Mouse (Mus musculus): ENCODE results near the gene Klhl42. TPM values are rescaled to one million over a fixed set of nuclear protein-coding genes. Genes with fewer than 3 reads are reported as not detected.

The Klhl42 gene
- polyA plus RNA-seq, 1 experiment = 2.2 TPM

DNA sequence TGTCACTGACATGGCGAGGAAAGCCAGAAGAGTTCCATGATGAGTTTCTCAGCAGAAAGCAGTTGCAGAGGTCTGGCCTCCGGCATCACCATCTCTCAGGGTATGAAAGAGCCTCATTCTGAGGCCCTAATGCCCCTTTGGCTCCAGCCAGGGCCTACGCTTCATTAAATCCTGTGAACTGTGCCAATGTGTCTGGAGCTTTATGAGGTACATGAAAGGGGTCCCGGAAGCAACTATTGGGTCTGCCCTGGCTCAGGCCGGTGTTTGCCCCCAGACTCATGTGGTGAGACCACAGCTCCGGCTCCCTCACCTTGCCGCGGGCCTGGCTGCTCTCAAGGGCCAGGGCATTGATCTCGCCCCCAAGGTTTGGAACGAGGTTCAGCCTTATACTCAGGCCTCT lies 36.1 kb downstream of the Klhl42 start:
- no peaks in the 10 kb centered on the region for H3K27me3 ChIP-seq (ENCODE audit: control insufficient read depth, insufficient read depth, insufficient read length)
- H3ac ChIP-seq (ENCODE audit: control insufficient read depth, insufficient read length) = no peak overlapping the region
- H3K4me3 ChIP-seq = no peak overlapping the region
- no peaks in the 10 kb centered on the region for H3K79me2 ChIP-seq (ENCODE audit: control insufficient read depth, insufficient read depth)
- H3K4me2 ChIP-seq (ENCODE audit: low read depth) = no peak overlapping the region
- TF ChIP-seq POLR2A (IDR thresholded peaks at IDR 0.05; ENCODE audit: insufficient read length, low read depth) (no peak), SRF (IDR thresholded peaks at IDR 0.05; ENCODE audit: control insufficient read depth, insufficient read length, low read depth) (no peak), POLR2AphosphoS2 (IDR thresholded peaks at IDR 0.05; ENCODE audit: insufficient read length, low read depth) (no peak), MYOD1 (IDR thresholded peaks at IDR 0.05; ENCODE audit: control insufficient read depth in 1 of 3, insufficient read length in 2 of 3, low read depth in 2 of 3) (no peak)
- no peaks in the 10 kb centered on the region for H3K36me3 ChIP-seq (ENCODE audit: control insufficient read depth, insufficient read depth)

DNA sequence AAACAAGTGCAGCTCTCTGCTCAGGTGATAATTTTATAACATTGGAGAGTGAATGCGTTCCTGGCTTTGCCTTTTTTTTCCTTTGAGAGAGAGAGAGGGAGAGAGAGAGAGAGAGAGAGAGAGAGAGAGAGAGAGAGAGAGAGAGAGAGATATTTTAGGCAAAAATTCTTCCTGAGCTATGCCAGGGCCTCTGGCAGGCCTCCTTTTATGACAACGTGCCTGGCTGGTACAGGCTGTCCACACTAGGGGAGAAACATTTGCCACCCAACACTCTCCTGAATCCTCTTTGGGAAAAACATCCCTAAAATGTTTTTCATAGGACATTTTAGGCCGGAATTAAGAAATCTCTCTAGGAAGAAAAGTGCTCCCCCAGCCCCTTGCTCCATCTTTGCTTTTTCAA lies 47.1 kb downstream of the Klhl42 start:
- H3ac ChIP-seq (ENCODE audit: control insufficient read depth, insufficient read length) = no peak overlapping the region
- no peaks in the 10 kb centered on the region for H3K79me2 ChIP-seq (ENCODE audit: control insufficient read depth, insufficient read depth)
- H3K36me3 ChIP-seq (ENCODE audit: control insufficient read depth, insufficient read depth) = no peaks in the 10 kb centered on the region
- H3K4me2 ChIP-seq (ENCODE audit: low read depth) = no peak overlapping the region
- no peak overlapping the region for H3K4me3 ChIP-seq
- no peaks in the 10 kb centered on the region for H3K27me3 ChIP-seq (ENCODE audit: control insufficient read depth, insufficient read depth, insufficient read length)
- TF ChIP-seq TCF3 (IDR thresholded peaks at IDR 0.05; ENCODE audit: insufficient read length, low read depth) (no peak), USF1 (IDR thresholded peaks at IDR 0.05; ENCODE audit: low read depth) (no peak), POLR2A (IDR thresholded peaks at IDR 0.05; ENCODE audit: insufficient read length, low read depth) (no peak), CEBPB (IDR thresholded peaks at IDR 0.05; ENCODE audit: insufficient read depth, poor library complexity, severe bottlenecking) (no peak), E2F4 (IDR thresholded peaks at IDR 0.05; ENCODE audit: insufficient read depth) (no peak), MAX (IDR thresholded peaks at IDR 0.05; ENCODE audit: low read depth) (no peak), POLR2AphosphoS2 (IDR thresholded peaks at IDR 0.05; ENCODE audit: insufficient read length, low read depth) (no peak), TCF12 (IDR thresholded peaks at IDR 0.05; ENCODE audit: insufficient read depth, poor library complexity, severe bottlenecking) (no peak), SRF (IDR thresholded peaks at IDR 0.05; ENCODE audit: control insufficient read depth, insufficient read length, low read depth) (no peak), MYOD1 (IDR thresholded peaks at IDR 0.05; ENCODE audit: control insufficient read depth in 1 of 3, insufficient read length in 2 of 3, low read depth in 2 of 3) (no peak), MYOG (IDR thresholded peaks at IDR 0.05; ENCODE audit: control insufficient read depth in 1 of 3, insufficient read depth in 1 of 3, insufficient read length in 2 of 3, low read depth in 2 of 3) (no peak), REST (IDR thresholded peaks at IDR 0.05; ENCODE audit: insufficient read depth, insufficient read length) (no peak)

DNA sequence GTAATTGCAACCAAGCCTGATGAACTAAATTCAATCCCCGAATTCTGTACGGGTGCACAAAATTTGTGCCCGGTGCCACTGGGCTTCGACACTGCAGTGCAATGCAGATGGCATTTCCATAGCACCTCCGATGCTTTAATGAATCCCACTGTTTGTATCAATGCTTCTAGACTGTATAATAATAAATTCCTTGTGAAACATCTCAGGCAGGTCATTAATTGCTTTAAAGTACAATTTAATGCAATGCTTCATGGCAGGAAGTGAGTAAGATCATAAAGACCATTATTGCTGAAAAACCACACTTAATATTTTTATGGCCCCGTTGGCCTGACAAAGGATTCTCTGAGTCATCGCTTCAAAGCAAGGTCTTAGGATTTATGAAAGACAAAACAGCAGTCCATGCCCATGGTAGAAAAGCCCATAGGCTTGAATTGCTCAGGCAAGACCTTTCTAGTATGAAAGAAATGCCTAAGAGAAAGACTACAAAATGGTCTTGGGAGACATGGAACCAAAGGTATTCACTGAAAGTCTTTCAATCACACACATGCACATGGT lies 49.5 kb downstream of the Klhl42 start:
- H3K4me3 ChIP-seq = no peak overlapping the region
- TF ChIP-seq MYOG (IDR thresholded peaks at IDR 0.05; ENCODE audit: control insufficient read depth in 1 of 3, insufficient read depth in 1 of 3, insufficient read length in 2 of 3, low read depth in 2 of 3) (no peak), REST (IDR thresholded peaks at IDR 0.05; ENCODE audit: insufficient read depth, insufficient read length) (no peak), TCF12 (IDR thresholded peaks at IDR 0.05; ENCODE audit: insufficient read depth, poor library complexity, severe bottlenecking) (no peak), CEBPB (IDR thresholded peaks at IDR 0.05; ENCODE audit: insufficient read depth, poor library complexity, severe bottlenecking) (no peak), POLR2AphosphoS2 (IDR thresholded peaks at IDR 0.05; ENCODE audit: insufficient read length, low read depth) (no peak), E2F4 (IDR thresholded peaks at IDR 0.05; ENCODE audit: insufficient read depth) (no peak), MYOD1 (IDR thresholded peaks at IDR 0.05; ENCODE audit: control insufficient read depth in 1 of 3, insufficient read length in 2 of 3, low read depth in 2 of 3) (no peak), POLR2A (IDR thresholded peaks at IDR 0.05; ENCODE audit: insufficient read length, low read depth) (no peak), TCF3 (IDR thresholded peaks at IDR 0.05; ENCODE audit: insufficient read length, low read depth) (no peak), USF1 (IDR thresholded peaks at IDR 0.05; ENCODE audit: low read depth) (no peak), SRF (IDR thresholded peaks at IDR 0.05; ENCODE audit: control insufficient read depth, insufficient read length, low read depth) (no peak), MAX (IDR thresholded peaks at IDR 0.05; ENCODE audit: low read depth) (no peak)
- no peaks in the 10 kb centered on the region for H3K36me3 ChIP-seq (ENCODE audit: control insufficient read depth, insufficient read depth)
- H3K4me2 ChIP-seq (ENCODE audit: low read depth) = no peak overlapping the region
- no peaks in the 10 kb centered on the region for H3K27me3 ChIP-seq (ENCODE audit: control insufficient read depth, insufficient read depth, insufficient read length)
- no peaks in the 10 kb centered on the region for H3K79me2 ChIP-seq (ENCODE audit: control insufficient read depth, insufficient read depth)
- H3ac ChIP-seq (ENCODE audit: control insufficient read depth, insufficient read length) = no peak overlapping the region

DNA sequence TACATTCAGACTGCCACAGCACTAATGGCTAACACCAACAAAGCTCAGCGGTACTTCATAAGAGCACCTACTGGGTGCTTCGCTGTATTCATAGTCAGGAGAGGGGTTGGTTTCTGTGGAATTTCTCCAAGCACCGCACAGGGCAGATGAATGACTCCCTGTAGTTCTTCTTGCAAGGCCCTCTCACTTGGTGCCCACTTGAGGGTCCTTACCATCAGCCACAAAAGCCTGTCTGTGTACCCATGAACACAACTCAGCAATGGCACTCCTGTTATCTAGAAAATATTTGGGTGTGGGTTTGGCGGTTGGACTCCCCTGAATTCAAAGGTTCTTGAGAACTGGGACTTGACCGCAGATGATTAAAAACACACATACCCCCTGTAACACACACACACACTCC lies 53.5 kb downstream of the Klhl42 start:
- TF ChIP-seq REST (IDR thresholded peaks at IDR 0.05; ENCODE audit: insufficient read depth, insufficient read length) (no peak), MYOD1 (IDR thresholded peaks at IDR 0.05; ENCODE audit: control insufficient read depth in 1 of 3, insufficient read length in 2 of 3, low read depth in 2 of 3) (no peak)

DNA sequence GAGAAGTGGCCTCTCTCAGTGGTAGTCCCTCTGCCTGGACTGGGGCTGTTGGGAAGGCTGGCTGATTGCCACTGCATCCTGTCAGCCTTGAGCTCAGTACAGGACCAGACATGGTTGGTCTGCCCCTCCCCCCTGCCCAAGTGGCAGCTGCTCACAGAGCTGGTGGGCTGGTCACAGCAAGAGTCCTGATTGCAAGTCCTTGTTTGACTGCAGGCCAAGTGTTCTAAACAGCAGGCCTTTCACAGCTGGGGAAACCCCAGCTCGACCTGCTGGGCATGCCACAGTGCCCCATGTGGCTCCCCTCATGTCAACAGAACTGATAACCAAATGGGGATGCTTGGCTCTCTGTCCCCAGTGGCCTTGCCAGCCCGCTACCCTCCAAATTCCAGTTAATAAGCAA lies 54.1 kb downstream of the Klhl42 start:
- TF ChIP-seq USF1 (IDR thresholded peaks at IDR 0.05; ENCODE audit: low read depth) (no peak), MAX (IDR thresholded peaks at IDR 0.05; ENCODE audit: low read depth) (no peak), SRF (IDR thresholded peaks at IDR 0.05; ENCODE audit: control insufficient read depth, insufficient read length, low read depth) (no peak), POLR2AphosphoS2 (IDR thresholded peaks at IDR 0.05; ENCODE audit: insufficient read length, low read depth) (no peak), MYOG (IDR thresholded peaks at IDR 0.05; ENCODE audit: control insufficient read depth in 1 of 3, insufficient read depth in 1 of 3, insufficient read length in 2 of 3, low read depth in 2 of 3) (peak in 2 of 3 experiments; percentile 95 to 96), CEBPB (IDR thresholded peaks at IDR 0.05; ENCODE audit: insufficient read depth, poor library complexity, severe bottlenecking) (no peak), TCF12 (IDR thresholded peaks at IDR 0.05; ENCODE audit: insufficient read depth, poor library complexity, severe bottlenecking) (peak; percentile 19), REST (IDR thresholded peaks at IDR 0.05; ENCODE audit: insufficient read depth, insufficient read length) (no peak), E2F4 (IDR thresholded peaks at IDR 0.05; ENCODE audit: insufficient read depth) (no peak), MYOD1 (IDR thresholded peaks at IDR 0.05; ENCODE audit: control insufficient read depth in 1 of 3, insufficient read length in 2 of 3, low read depth in 2 of 3) (peak in 2 of 3 experiments; percentile 95), TCF3 (IDR thresholded peaks at IDR 0.05; ENCODE audit: insufficient read length, low read depth) (peak; percentile 51), POLR2A (IDR thresholded peaks at IDR 0.05; ENCODE audit: insufficient read length, low read depth) (no peak)
- Histone ChIP-seq H3K27me3 (ENCODE audit: control insufficient read depth, insufficient read depth, insufficient read length) (no peaks in the 10 kb centered on the region), H3K79me2 (ENCODE audit: control insufficient read depth, insufficient read depth) (no peaks in the 10 kb centered on the region), H3K4me2 (ENCODE audit: low read depth) (no peak overlapping the region), H3K36me3 (ENCODE audit: control insufficient read depth, insufficient read depth) (no peaks in the 10 kb centered on the region), H3ac (ENCODE audit: control insufficient read depth, insufficient read length) (no peak overlapping the region), H3K4me3 (no peak overlapping the region)

More for the DNA sequence above, 53.5 kb downstream of the Klhl42 start:
- Histone ChIP-seq H3K4me2 (ENCODE audit: low read depth) (no peak overlapping the region), H3K36me3 (ENCODE audit: control insufficient read depth, insufficient read depth) (no peaks in the 10 kb centered on the region), H3ac (ENCODE audit: control insufficient read depth, insufficient read length) (no peak overlapping the region), H3K4me3 (no peak overlapping the region), H3K79me2 (ENCODE audit: control insufficient read depth, insufficient read depth) (no peaks in the 10 kb centered on the region), H3K27me3 (ENCODE audit: control insufficient read depth, insufficient read depth, insufficient read length) (no peaks in the 10 kb centered on the region)
